Mouse (Mus musculus): ENCODE data around the gene Agpat1.
A peak's percentile ranks its signal among the peaks of the same experiment; 100 is the strongest.

The Agpat1 gene

DNA sequence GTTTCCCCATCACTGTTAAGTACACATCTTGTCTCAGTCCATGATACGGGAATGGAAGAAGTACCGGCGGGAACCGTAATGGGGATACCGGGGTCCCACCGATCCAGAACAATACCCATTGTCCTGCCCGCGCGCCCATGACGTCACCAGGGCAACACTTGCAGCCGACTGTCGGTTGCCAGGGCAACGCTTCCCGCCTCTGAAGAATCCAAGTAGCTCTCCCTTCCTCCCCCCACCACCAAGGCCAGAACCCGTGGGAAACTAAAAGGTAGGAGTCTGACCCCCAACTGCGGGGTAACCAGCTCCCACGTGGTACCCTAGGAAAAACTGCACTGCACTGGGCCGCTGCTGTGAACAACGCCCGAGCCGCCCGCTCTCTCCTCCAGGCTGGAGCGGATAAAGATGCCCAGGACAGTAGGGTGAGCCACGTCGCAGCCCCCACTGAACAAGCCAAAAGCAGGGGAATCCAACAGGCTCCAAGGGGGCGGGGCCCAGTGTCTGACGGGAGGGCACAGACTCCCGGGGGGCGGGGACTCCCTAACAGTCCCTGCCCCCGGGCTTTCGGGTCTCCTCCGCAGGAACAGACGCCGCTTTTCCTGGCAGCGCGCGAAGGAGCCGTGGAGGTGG, 17.2 kb upstream of the Agpat1 start:
- DNase-seq (ENCODE audit: low spot score) = peak; percentile 96

DNA sequence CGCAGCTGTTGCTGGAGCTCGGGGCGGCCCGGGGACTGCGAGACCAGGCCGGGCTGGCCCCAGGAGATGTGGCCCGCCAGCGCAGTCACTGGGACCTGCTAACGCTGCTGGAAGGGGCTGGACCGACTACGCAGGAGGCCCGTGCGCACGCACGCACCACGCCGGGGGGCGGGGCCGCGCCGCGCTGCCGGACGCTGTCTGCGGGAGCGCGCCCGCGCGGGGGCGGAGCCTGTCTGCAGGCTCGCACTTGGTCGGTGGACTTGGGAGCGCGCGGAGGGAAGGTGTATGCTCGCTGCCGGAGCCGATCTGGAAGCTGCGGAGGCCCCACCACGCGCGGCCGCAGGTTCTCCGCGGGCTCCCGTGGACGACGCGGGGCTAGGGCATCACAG, 16.6 kb upstream of the Agpat1 start:
- peak; percentile 94 for DNase-seq (ENCODE audit: low spot score)

DNA sequence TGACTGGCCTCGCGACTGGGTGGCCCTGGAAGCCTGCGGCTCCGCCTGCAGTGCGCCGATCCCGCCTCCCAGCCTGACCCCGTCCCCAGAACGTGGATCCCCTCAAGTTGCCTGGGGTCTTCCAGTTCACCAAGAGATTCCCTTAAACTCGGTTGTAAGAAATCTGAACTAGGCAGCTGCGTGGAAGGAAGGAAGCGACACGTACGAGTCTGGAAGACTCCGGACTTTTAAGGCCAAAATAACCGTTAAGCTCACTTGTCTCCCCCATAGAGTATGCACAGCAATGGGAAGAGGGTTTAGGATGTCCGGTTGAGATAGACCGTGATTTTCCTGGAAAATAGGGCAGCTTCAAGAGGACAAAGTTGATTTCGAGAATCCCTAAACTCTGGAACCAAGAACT, 16.2 kb upstream of the Agpat1 start:
- DNase-seq (ENCODE audit: low spot score) = no peak

DNA sequence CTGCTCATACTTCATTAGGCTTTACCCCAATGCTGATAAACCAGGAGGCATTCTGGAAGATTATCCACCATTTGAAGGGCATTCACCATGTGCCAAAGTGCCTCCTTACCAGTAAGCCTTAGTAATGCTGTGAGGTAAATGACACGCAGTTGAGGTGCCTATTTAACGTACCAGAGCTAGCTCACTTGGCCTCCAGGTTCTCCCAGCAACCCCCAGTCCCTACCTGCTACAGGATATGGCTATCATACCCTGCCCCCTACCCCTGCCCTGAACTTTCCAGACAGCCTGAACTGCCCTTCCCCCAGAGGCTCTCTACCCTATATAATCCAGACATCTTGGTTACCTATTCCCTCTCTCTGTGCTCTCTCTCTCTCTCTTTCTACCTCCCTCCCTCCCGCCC, 15.3 kb upstream of the Agpat1 start:
- no peak for DNase-seq (ENCODE audit: low spot score)

DNA sequence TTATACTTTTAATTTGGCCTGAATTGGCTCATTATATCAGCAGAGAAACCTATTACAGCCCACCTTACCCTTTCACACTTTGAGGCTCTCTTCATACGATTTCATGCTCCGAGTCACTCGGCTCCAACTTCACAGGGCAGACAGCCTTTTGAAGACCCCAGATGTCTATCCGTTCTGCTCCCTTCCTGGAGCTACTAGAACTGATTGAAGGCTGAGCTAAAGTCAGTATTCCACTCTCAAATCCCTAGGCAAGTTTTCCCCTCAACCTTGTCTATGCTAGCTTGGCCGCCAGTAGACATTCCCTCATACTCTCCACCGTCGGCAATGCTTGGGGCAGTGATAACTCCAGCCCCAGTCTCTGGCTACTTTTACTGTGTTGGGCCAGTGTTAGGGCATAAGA, 14.9 kb upstream of the Agpat1 start:
- DNase-seq (ENCODE audit: low spot score) = no peak

GRCm38 (mm10) chr17:34589681-34590101, 14.4 kb upstream of the Agpat1 start, which contains the start of gene Gpsm3:
TSS of gene Gpsm3 (plus strand) at chr17:34589806.
- DNase-seq (ENCODE audit: low spot score) = peak; percentile 52

DNA sequence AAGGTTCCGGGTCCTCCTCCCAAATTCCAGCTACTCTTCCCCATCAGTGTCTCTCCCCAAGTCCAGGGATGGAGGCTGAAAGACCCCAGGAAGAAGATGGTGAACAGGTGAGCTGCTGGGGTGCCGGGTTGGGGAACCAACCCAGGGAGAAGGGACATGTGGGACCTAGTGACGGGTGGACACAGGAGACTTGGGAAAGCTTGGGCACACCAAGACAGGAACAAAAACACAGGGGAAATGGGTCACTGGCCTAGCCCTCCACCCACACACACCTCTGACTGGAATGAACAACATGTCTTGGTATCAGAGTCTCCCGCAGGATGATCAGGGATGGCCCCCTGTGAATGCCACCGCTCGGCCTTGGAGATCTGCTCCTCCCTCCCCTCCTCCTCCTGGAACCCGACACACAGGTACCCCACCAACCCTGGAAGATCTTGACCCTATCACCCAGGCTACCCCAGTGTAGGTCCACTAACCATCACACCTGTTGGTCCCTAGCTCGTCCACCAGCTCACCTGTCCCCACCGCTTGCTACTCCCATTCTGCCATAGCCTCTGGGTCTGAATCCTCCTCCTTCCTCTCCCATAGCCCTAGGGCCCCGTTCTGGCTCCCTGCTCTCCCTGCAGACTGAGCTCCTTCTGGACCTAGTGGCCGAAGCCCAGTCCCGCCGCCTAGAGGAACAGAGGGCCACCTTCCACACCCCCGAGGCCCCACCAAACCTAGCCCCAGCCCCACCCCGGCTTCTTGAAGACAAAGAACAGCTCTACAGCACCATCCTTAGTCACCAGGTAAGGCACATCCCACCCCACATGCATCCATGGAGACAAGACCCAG, 13.7 kb upstream of the Agpat1 start:
- no peak for DNase-seq (ENCODE audit: low spot score)

GRCm38 (mm10) chr17:34591029-34591993, 12.8 kb upstream of the Agpat1 start, which contains the start of gene Pbx2:
TSS of gene Pbx2 (plus strand) at chr17:34591266.
- DNase-seq (ENCODE audit: low spot score) = peak; percentile 81

DNA sequence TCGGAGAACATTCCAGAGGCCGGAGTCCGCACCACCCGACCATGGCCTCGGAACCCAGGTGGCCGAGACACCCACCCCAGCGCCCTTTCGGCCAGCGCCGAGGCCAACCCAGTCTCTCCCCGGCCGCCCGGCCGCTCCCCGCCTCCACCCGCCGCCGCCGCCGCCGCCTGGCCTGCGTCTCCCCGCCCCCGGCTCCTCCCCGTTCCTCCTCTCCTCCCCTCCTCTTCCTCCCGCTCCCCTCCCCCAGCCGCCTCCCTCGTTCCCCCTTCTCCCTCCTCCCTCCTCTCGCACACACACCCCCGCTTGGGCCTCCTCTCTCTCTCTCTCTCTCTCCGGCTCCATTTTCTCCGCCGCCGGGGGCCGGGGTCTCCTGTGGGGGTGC, 12.1 kb upstream of the Agpat1 start:
- peak; percentile 94 for DNase-seq (ENCODE audit: low spot score)

DNA sequence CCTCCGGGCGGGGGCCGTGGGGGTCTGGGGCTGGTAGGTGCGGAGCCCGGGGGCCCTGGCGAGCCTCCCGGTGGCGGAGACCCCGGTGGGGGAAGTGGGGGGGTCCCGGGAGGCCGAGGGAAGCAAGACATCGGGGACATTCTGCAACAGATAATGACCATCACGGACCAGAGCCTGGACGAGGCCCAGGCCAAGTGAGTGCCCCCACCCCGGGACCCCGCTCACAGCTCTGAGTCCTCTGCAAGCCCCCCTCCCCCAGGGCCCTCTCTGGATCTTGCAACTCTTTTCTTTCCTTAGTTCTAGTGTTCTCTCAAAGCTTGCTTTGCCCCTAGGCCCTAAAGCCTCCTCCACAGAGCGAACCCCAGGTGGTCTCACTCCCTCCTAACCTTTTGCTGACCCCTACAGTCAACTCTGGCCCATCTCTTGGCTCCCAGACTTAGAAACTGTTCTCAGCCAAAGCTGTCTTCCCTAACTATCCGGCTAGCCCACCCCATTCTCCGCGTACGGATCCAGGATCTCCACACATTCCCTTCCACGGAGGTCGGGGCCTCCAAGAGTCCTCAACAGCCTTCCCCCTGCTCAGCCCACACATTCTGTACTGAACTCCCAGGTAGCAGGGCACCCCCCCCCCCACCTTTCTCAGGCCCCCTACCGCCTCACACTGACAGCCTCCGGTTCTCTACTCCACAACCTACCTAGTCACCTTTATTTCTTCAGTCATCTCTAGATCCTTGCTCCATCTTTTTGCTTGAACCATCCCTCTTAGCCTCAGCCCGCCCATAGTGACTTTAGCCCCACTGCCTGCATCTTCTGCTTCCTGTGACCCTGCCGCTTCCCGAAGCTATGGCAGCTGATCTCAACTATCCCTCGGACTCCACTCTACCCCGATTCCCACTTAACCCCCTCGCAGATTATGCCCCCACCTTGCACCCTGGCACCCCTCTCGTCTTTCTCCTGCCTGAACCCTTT, 11.2 kb upstream of the Agpat1 start:
- peak; percentile 74 for DNase-seq (ENCODE audit: low spot score)

DNA sequence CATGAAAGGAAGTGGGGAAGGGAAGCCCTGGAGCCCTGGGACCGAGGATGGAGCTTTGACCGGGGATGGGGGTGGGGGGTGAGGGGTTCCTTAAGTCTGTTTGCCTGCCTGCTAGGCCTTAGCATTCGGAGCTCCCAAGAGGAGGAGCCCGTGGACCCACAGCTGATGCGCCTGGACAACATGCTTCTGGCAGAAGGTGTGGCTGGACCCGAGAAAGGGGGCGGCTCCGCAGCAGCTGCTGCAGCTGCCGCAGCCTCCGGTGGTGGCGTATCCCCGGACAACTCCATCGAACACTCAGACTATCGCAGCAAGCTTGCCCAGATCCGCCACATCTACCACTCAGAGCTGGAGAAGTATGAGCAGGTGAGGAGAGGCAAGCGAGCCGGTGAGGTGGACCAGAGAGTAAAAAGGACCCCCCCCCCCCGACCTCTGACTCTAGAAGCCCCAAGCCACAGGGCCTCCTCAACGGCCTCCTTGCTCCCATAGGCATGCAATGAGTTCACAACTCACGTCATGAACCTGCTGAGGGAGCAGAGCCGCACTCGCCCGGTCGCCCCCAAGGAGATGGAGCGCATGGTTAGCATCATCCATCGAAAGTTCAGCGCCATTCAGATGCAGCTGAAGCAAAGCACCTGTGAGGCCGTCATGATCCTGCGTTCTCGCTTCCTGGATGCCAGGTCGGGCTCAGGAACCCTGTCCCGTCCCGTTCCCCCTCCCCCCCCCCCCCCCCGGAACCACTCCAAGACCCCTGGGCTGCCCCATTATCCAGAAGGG, 10.1 kb upstream of the Agpat1 start:
- DNase-seq (ENCODE audit: low spot score) = peak; percentile 43

DNA sequence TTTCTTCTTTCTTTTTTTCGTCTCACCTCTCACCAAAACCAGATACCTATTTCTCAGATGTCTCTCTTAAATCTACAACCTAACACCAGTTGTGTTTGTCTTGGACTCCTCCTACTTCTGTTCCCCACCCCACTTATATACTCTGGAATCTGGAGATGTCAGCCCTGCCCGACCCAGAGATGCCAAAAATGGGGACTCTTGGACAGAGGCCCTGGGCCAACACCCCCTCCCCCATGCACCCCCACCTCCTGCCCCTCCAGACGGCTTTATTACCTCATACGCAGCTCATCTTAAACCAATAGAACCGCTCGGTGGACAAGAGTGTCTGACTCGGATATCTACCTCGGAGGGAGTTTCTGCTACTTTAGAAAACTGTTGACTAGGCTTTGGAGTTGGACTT, 8.0 kb upstream of the Agpat1 start:
- DNase-seq (ENCODE audit: low spot score) = no peak

DNA sequence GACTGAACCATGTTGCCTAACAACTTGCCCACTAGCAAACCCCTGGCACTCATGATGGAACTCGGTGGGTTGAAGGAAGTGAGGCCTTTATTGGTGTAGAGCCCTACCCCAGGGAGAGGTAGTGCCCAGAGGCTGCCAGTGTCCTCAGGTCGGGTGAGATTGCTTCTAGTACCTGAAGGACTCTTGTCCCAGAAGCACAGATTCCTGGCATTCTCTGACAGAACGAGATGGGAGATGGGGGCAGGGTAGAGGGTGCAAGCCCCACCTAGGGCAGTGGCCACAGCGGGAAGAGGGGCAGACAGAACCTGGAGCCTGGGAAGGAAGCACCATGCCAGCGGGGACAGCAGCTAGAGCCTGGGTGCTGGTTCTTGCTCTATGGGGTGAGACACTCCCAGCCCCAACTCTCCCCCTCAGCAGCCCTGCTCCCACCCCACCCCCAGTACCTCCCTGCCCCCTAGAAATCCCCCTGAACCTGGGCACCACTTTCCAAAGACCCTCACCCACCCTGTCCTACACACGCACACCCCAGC, 6.4 kb upstream of the Agpat1 start, which contains the start of gene Ager:
Ager (plus strand) TSS at position 297 of the 530 bp plus-strand sequence.
- no peak for DNase-seq (ENCODE audit: low spot score)

GRCm38 (mm10) chr17:34599891-34600290, 4.2 kb upstream of the Agpat1 start:
- no peak for DNase-seq (ENCODE audit: low spot score)

- DNase-seq (ENCODE audit: low spot score) = no peak
These were observed 2.3 kb upstream of the Agpat1 start for GRCm38 (mm10) chr17:34601796-34602195.

- DNase-seq (ENCODE audit: low spot score) = peak; percentile 100
These were observed 544 bp upstream of the Agpat1 start, which contains the start of gene Rnf5 for GRCm38 (mm10) chr17:34603375-34604060. TSS of gene Rnf5 (minus strand) at chr17:34603690.

DNA sequence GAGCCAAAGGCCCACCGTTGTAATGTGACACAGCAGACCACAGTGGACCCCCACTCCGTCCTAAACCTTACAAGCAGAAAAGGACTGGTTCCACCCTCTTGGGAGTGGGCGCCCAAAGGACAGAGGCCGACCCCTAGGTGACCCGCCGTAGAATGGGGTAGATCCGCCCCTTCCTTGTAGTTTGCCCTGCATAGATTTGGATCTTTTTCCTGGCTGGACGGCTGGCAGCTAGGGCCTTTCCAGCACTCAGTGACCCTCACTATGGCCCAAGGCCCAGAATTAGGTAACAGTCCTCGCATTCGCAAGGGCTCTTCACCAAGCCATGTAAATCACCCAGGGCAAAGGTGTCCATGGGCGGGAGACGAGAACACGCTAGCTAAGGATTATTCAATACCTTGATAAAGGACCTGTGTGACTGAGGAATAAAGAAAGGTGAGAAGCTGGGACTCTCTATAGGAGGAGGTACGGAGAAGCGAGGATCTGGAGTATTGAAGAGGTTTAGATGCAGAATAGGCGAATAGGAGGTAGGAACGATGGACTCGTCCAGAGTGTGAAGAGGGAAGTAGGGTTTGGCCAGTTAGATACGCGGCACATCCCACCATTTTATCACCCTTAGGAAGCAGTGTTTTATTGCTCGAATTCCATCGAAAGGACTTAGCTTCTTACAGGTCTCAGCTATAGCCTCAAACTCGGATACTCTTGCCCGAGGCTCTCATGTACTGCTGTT, 612 bp downstream of the Agpat1 start:
- no peak for DNase-seq (ENCODE audit: low spot score)

GRCm38 (mm10) chr17:34605609-34606008, 1.5 kb downstream of the Agpat1 start:
- DNase-seq (ENCODE audit: low spot score) = peak; percentile 96
